Mouse (Mus musculus): ENCODE measurements around the gene Grin3b.

- TF ChIP-seq CTCF (IDR thresholded peaks at IDR 0.05; ENCODE audit: low read depth) (no peak), EP300 (IDR thresholded peaks at IDR 0.05; ENCODE audit: low read depth) (no peak)
Observed at GRCm38 (mm10) chr10:79936911-79937441, 33.5 kb upstream of the Grin3b start.

Measured in liver, embryonic 14.5 days (tissue).